Mouse (Mus musculus) neutrophil, adult 5-6 weeks (primary cell): ENCODE measurements at regions not wholly inside any gene's neighbourhood (a gene's known extent, or its start where the extent isn't known, plus 50 kb on each side); places are given as distances from the start of the nearest gene placed in this dataset.

Experiments
- ATAC-seq: fragments of 151-379, 151-347 bp; 2 replicates; pipeline ENCODE4 v1.8.0; 2017; ENCODE audit warnings: mild to moderate bottlenecking, moderate TSS enrichment; ENCODE audit not compliant: insufficient number of reproducible peaks, poor library complexity, low FRiP score, severe bottlenecking; ENCODE audit errors: extremely low read depth

GRCm38 (mm10) chr16:78877941-78878340, 52.8 kb upstream of the Chodl start:
- no peak for ATAC-seq

GRCm38 (mm10) chr16:78859006-78859405, 71.7 kb upstream of the Chodl start:
- no peak for ATAC-seq

GRCm38 (mm10) chr16:78830957-78831356, 99.8 kb upstream of the Chodl start:
- ATAC-seq, result no peak

- ATAC-seq, result no peak
These were observed 103.0 kb upstream of the Chodl start for GRCm38 (mm10) chr16:78827739-78828138.

- no peak for ATAC-seq
These were observed 140.7 kb upstream of the Chodl start for GRCm38 (mm10) chr16:78790064-78790463.

GRCm38 (mm10) chr16:78759226-78759625, 171.5 kb upstream of the Chodl start:
- no peak for ATAC-seq

GRCm38 (mm10) chr16:78737902-78738301, 161.4 kb upstream of the D16Ertd472e start:
- no peak for ATAC-seq

- ATAC-seq, result no peak
These were observed 154.3 kb upstream of the D16Ertd472e start for GRCm38 (mm10) chr16:78730583-78731501.

- ATAC-seq, result no peak
These were observed 149.0 kb upstream of the D16Ertd472e start for GRCm38 (mm10) chr16:78725541-78725940.

- no peak for ATAC-seq
These were observed 133.4 kb upstream of the D16Ertd472e start for GRCm38 (mm10) chr16:78709943-78710342.

GRCm38 (mm10) chr16:78707566-78707965, 131.1 kb upstream of the D16Ertd472e start:
- ATAC-seq, result no peak

- ATAC-seq, result no peak
These were observed 130.7 kb upstream of the D16Ertd472e start for GRCm38 (mm10) chr16:78707165-78707564.

- no peak for ATAC-seq
These were observed 121.2 kb upstream of the D16Ertd472e start for GRCm38 (mm10) chr16:78697514-78698209.

GRCm38 (mm10) chr16:78688251-78688650, 111.7 kb upstream of the D16Ertd472e start:
- ATAC-seq, result no peak

GRCm38 (mm10) chr16:78685160-78685559, 108.7 kb upstream of the D16Ertd472e start:
- ATAC-seq, result no peak

- ATAC-seq, result no peak
These were observed 107.5 kb upstream of the D16Ertd472e start for GRCm38 (mm10) chr16:78684031-78684430.

- no peak for ATAC-seq
These were observed 84.6 kb upstream of the D16Ertd472e start for GRCm38 (mm10) chr16:78661126-78661525.

- ATAC-seq, result no peak
These were observed 68.2 kb upstream of the D16Ertd472e start for GRCm38 (mm10) chr16:78644710-78645109.

- no peak for ATAC-seq
These were observed 65.2 kb upstream of the D16Ertd472e start for GRCm38 (mm10) chr16:78641717-78642116.

- no peak for ATAC-seq
These were observed 64.7 kb upstream of the D16Ertd472e start for GRCm38 (mm10) chr16:78641205-78641604.
